Mouse (Mus musculus) hindbrain, postnatal 0 days (tissue): ENCODE data around the gene Lgals12. TPM values are rescaled to one million over a fixed set of nuclear protein-coding genes. Genes with fewer than 3 reads are reported as not detected.

ENCODE experiments used
- ATAC-seq: fragments of 200-750 bp; cut with Nextera tagmentation; 2 replicates; pipeline ENCODE4 v1.8.0; 2017; ENCODE audit warnings: mild to moderate bottlenecking, moderate TSS enrichment, moderate library complexity
- DNase-seq: peaks from one replicate; pipeline ENCODE4 v3.0.0-alpha.2; 2015; ENCODE audit warnings: low spot score
- H3K27ac ChIP-seq: fragments of 300-500 bp; sonication (generic); 2 replicates; pipeline ENCODE4 v1.5.1; 2014; ENCODE audit warnings: mild to moderate bottlenecking
- H3K27me3 ChIP-seq: fragments of 300-500 bp; sonication (generic); 2 replicates; pipeline ENCODE4 v1.6.1; 2014; ENCODE audit warnings: low read length, mixed read lengths; ENCODE audit not compliant: insufficient read depth
- H3K36me3 ChIP-seq: fragments of 300-500 bp; sonication (generic); 2 replicates; pipeline ENCODE4 v1.6.1; 2014; ENCODE audit warnings: low read length, mixed read lengths; ENCODE audit not compliant: insufficient read depth
- H3K4me1 ChIP-seq: fragments of 300-500 bp; sonication (generic); 2 replicates; pipeline ENCODE4 v1.6.1; 2014; ENCODE audit warnings: antibody characterized with exemption, low read length, mixed read lengths; ENCODE audit not compliant: insufficient read depth
- H3K4me2 ChIP-seq: fragments of 300-500 bp; sonication (generic); 2 replicates; pipeline ENCODE4 v1.6.1; 2014; ENCODE audit warnings: low read depth, mild to moderate bottlenecking, low read length, moderate library complexity, mixed read lengths
- H3K4me3 ChIP-seq: fragments of 300-500 bp; sonication (generic); 2 replicates; pipeline ENCODE4 v1.5.1; 2014; ENCODE audit warnings: low read length
- H3K9ac ChIP-seq: fragments of 300-500 bp; sonication (generic); replicated peaks from 2 replicates; pipeline ENCODE4 v1.6.1; 2014; ENCODE audit warnings: mild to moderate bottlenecking, low read length, moderate library complexity, mixed read lengths
- H3K9me3 ChIP-seq: fragments of 300-500 bp; sonication (generic); 2 replicates; pipeline ENCODE4 v1.6.1; 2016; ENCODE audit warnings: low read length, mixed read lengths
- CTCF ChIP-seq: IDR thresholded peaks from 2 replicates; pipeline ENCODE4 v1.5.1; 2016; ENCODE audit warnings: antibody characterized with exemption, control low read depth, low read depth
- WGBS: fragments of 180-500 bp; shearing (Covaris S2); extraction: QIAGEN DNeasy Blood & Tissue Kit; methylation state at CpG from one replicate; pipeline ENCODE4 v1.1.7; 2014; 5-methylcytosine and 5-hydroxymethylcytosine counted together
- polyA plus RNA-seq: library from polyadenylated mRNA; unstranded; fragments of >200 nt; fragmentation: Nextera tagmentation; extraction: Ambion mirVana; gene quantifications from 2 replicates; pipeline ENCODE4 v1.2.1, GENCODE M21; 2015
- total RNA-seq: library from RNA; depleted of rRNA; stranded (reverse); fragments of >200 nt; gene quantifications from 2 replicates; pipeline ENCODE4 v1.2.3, GENCODE M21; 2014

The Lgals12 gene
- total and polyA plus RNA-seq, 2 experiments from 2014 or later, result 0.16 to 0.18 TPM

- Histone ChIP-seq H3K4me1 (no peaks in the 10 kb centered on the region), H3K4me3 (no peak overlapping the region), H3K27ac (no peak overlapping the region), H3K27me3 (no peaks in the 10 kb centered on the region), H3K36me3 (no peaks in the 10 kb centered on the region), H3K9ac (no peak overlapping the region), H3K4me2 (no peak overlapping the region), H3K9me3 (no peaks in the 10 kb centered on the region)
- ATAC-seq (no peak), DNase-seq (peak; percentile 13)
- WGBS, result 80% methylated on average over 8 of the region's 8 CpGs
- TF ChIP-seq CTCF, result no peak
These were observed 21.7 kb downstream of the Lgals12 start for GRCm38 (mm10) chr19:7585279-7585678.

- no peak overlapping the region for H3K4me3 ChIP-seq
- no peaks in the 10 kb centered on the region for H3K27me3 ChIP-seq
- ATAC-seq, result no peak
- no peak for TF ChIP-seq CTCF
- H3K36me3 ChIP-seq, result no peaks in the 10 kb centered on the region
- WGBS, result 77% methylated on average over 3 of the region's 3 CpGs
- H3K9ac ChIP-seq, result no peak overlapping the region
- no peak overlapping the region for H3K27ac ChIP-seq
- H3K4me1 ChIP-seq, result no peaks in the 10 kb centered on the region
- no peaks in the 10 kb centered on the region for H3K9me3 ChIP-seq
- DNase-seq, result no peak
- no peak overlapping the region for H3K4me2 ChIP-seq
These were observed 23.4 kb downstream of the Lgals12 start for GRCm38 (mm10) chr19:7583599-7583998.

GRCm38 (mm10) chr19:7583101-7583500, 23.9 kb downstream of the Lgals12 start:
- H3K9me3 ChIP-seq, result no peaks in the 10 kb centered on the region
- ATAC-seq (no peak), DNase-seq (no peak)
- no peak overlapping the region for H3K4me2 ChIP-seq
- no peak overlapping the region for H3K9ac ChIP-seq
- H3K27me3 ChIP-seq, result no peaks in the 10 kb centered on the region
- no peaks in the 10 kb centered on the region for H3K36me3 ChIP-seq
- 59% methylated on average over 7 of the region's 7 CpGs for WGBS
- no peak overlapping the region for H3K27ac ChIP-seq
- no peak for TF ChIP-seq CTCF
- H3K4me3 ChIP-seq, result no peak overlapping the region
- H3K4me1 ChIP-seq, result no peaks in the 10 kb centered on the region

- no peak for DNase-seq
- no peaks in the 10 kb centered on the region for H3K4me1 ChIP-seq
- H3K9ac ChIP-seq, result no peak overlapping the region
- H3K27ac ChIP-seq, result no peak overlapping the region
- H3K4me3 ChIP-seq, result no peak overlapping the region
- no peak overlapping the region for H3K4me2 ChIP-seq
- ATAC-seq, result no peak
- H3K36me3 ChIP-seq, result no peaks in the 10 kb centered on the region
- no peaks in the 10 kb centered on the region for H3K27me3 ChIP-seq
- WGBS, result 69% methylated on average over 5 of the region's 5 CpGs
- no peak for TF ChIP-seq CTCF
- H3K9me3 ChIP-seq, result no peaks in the 10 kb centered on the region
These were observed 26.0 kb downstream of the Lgals12 start for GRCm38 (mm10) chr19:7581042-7581441.

- no peak for DNase-seq
- WGBS, result 83% methylated on average over 3 of the region's 3 CpGs
- no peaks in the 10 kb centered on the region for H3K4me1 ChIP-seq
These were observed 29.3 kb downstream of the Lgals12 start for GRCm38 (mm10) chr19:7577710-7578109.

GRCm38 (mm10) chr19:7576180-7576579, 30.8 kb downstream of the Lgals12 start:
- H3K27ac ChIP-seq, result no peak overlapping the region
- ATAC-seq (no peak), DNase-seq (no peak)
- H3K9ac ChIP-seq, result no peak overlapping the region
- WGBS, result 82% methylated on average over 1 of the region's 1 CpGs
- no peaks in the 10 kb centered on the region for H3K36me3 ChIP-seq
- no peaks in the 10 kb centered on the region for H3K4me1 ChIP-seq
- no peak for TF ChIP-seq CTCF
- no peaks in the 10 kb centered on the region for H3K27me3 ChIP-seq
- H3K4me3 ChIP-seq, result no peak overlapping the region
- H3K9me3 ChIP-seq, result no peaks in the 10 kb centered on the region
- no peak overlapping the region for H3K4me2 ChIP-seq

More at GRCm38 (mm10) chr19:7577710-7578109, 29.3 kb downstream of the Lgals12 start:
- Histone ChIP-seq H3K9me3 (no peaks in the 10 kb centered on the region), H3K27me3 (no peaks in the 10 kb centered on the region), H3K27ac (no peak overlapping the region), H3K4me3 (no peak overlapping the region), H3K36me3 (no peaks in the 10 kb centered on the region), H3K9ac (no peak overlapping the region), H3K4me2 (no peak overlapping the region)
- ATAC-seq, result no peak
- no peak for TF ChIP-seq CTCF

GRCm38 (mm10) chr19:7569650-7570049, 37.3 kb downstream of the Lgals12 start:
- no peak overlapping the region for H3K4me3 ChIP-seq
- H3K27ac ChIP-seq, result no peak overlapping the region
- no peak for TF ChIP-seq CTCF
- no peaks in the 10 kb centered on the region for H3K27me3 ChIP-seq
- no peak for ATAC-seq
- no peaks in the 10 kb centered on the region for H3K9me3 ChIP-seq
- no peaks in the 10 kb centered on the region for H3K36me3 ChIP-seq
- no peak for DNase-seq
- 80% methylated on average over 5 of the region's 5 CpGs for WGBS
- H3K4me1 ChIP-seq, result no peaks in the 10 kb centered on the region
- H3K9ac ChIP-seq, result no peak overlapping the region
- H3K4me2 ChIP-seq, result no peak overlapping the region
